Mouse (Mus musculus) midbrain, embryonic 13.5 days (tissue): ENCODE measurements around the gene Pde4d. TPM values are rescaled to one million over a fixed set of nuclear protein-coding genes. Genes with fewer than 3 reads are reported as not detected.
A peak's percentile ranks its signal among the peaks of the same experiment; 100 is the strongest.
"Not testable (repeated sequence)": the region's sequence is repeated elsewhere in the genome, so short reads cannot be mapped to it uniquely, and the experiment has no call there.

Experiments
- ATAC-seq: fragments of 200-750 bp; cut with Nextera tagmentation; 2 replicates; pipeline ENCODE4 v1.8.0; 2017; ENCODE audit warnings: mild to moderate bottlenecking, moderate TSS enrichment, moderate library complexity
- H3K27ac ChIP-seq: fragments of 300-500 bp; sonication (generic); 2 replicates; pipeline ENCODE4 v1.5.1; 2015; ENCODE audit warnings: inconsistent platforms, mild to moderate bottlenecking, moderate library complexity
- H3K27me3 ChIP-seq: fragments of 300-500 bp; sonication (generic); 2 replicates; pipeline ENCODE4 v1.6.1; 2015; ENCODE audit warnings: mild to moderate bottlenecking, inconsistent platforms
- H3K36me3 ChIP-seq: fragments of 300-500 bp; sonication (generic); 2 replicates; pipeline ENCODE4 v1.6.1; 2015; ENCODE audit warnings: mild to moderate bottlenecking, inconsistent platforms
- H3K4me1 ChIP-seq: fragments of 300-500 bp; sonication (generic); replicated peaks from 2 replicates; pipeline ENCODE4 v1.6.1; 2015; ENCODE audit warnings: inconsistent platforms
- H3K4me2 ChIP-seq: fragments of 300-500 bp; sonication (generic); replicated peaks from 2 replicates; pipeline ENCODE4 v1.6.1; 2015; ENCODE audit warnings: moderate library complexity, mild to moderate bottlenecking, inconsistent platforms
- H3K4me3 ChIP-seq: fragments of 300-500 bp; sonication (generic); replicated peaks from 2 replicates; pipeline ENCODE4 v1.5.1; 2015; ENCODE audit warnings: mild to moderate bottlenecking, inconsistent platforms
- H3K9ac ChIP-seq: fragments of 300-500 bp; sonication (generic); replicated peaks from 2 replicates; pipeline ENCODE4 v1.6.1; 2015; ENCODE audit warnings: mild to moderate bottlenecking, inconsistent platforms
- H3K9me3 ChIP-seq: fragments of 300-500 bp; sonication (generic); 2 replicates; pipeline ENCODE4 v1.6.1; 2016; ENCODE audit warnings: mild to moderate bottlenecking, inconsistent platforms
- WGBS: fragments of 180-500 bp; shearing (Covaris S2); methylation state at CpG from one replicate; pipeline ENCODE4 v1.1.7; 2015; 5-methylcytosine and 5-hydroxymethylcytosine counted together
- polyA plus RNA-seq: library from polyadenylated mRNA; unstranded; fragments of >200 nt; fragmentation: Nextera tagmentation; extraction: Ambion mirVana; gene quantifications from 2 replicates; pipeline ENCODE4 v1.2.1, GENCODE M21; 2015

Gene Pde4d
- polyA plus RNA-seq, 1 experiment from 2014 or later: 19.7 TPM

DNA sequence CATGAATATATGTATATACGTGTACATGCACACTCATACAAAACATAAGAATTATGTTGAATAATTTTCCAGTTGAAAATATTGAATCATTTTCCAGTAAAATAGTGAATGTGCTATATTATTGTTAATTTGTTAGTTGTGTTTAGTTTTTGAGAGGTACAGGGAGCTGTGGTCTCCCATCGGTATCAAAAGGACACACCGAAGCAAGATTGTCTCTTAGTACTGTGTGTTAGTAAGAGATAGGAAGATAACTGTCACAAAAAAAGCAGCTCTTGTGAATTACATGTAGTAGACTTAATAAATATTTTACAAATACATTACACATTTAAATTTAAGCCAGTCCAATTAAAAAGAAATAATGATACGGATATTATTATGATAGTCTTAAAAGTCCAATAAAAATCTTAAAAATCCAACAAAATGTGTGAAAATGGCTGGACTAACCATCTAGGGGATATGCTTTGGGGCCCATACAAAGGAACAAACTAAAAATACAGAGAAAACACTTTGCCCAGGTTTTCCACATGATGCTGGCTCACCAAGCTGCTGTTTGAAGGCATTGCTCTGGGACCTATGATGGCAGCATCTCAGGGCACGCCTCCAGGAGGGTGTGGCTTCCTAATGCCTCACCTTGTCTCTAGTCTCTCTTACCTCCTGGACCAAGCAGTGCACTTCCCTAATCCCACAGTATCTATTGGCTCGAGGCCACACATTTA is 1441.6 kb downstream of the Pde4d start:
- Histone ChIP-seq H3K9me3 (no peaks in the 10 kb centered on the region), H3K4me1 (no peaks in the 10 kb centered on the region), H3K36me3 (no peaks in the 10 kb centered on the region), H3K4me3 (no peak overlapping the region), H3K27ac (peak overlapping the region; percentile 9; the same call in 1 of the 2 replicates), H3K4me2 (no peak overlapping the region), H3K9ac (no peak overlapping the region), H3K27me3 (no peaks in the 10 kb centered on the region)
- peak; percentile 17; the same call in 1 of the 2 replicates for ATAC-seq
- 83% methylated on average over 6 of the region's 6 CpGs for WGBS

DNA sequence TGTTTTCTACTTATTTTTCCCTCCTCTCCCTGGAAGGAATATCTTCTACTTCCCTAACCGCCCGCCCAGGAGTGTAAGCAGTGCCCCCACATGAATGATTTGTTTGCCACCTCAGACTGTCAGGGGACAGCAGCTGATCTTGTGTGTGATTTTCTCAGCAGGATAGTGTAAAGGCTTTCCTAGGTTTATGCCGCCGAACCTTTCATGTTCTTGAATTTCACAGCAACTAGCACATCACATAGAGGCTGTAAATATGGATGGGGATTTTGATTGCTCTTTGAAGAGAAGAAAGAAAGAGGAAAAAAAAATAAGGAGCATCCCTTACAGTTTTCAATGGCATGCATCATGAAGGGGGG is 1442.1 kb downstream of the Pde4d start:
- no peak overlapping the region for H3K4me3 ChIP-seq
- H3K4me2 ChIP-seq: no peak overlapping the region
- peak overlapping the region; percentile 9; the same call in 1 of the 2 replicates for H3K27ac ChIP-seq
- peak; percentile 34; the same call in 1 of the 2 replicates for ATAC-seq
- H3K36me3 ChIP-seq: no peaks in the 10 kb centered on the region
- no peaks in the 10 kb centered on the region for H3K9me3 ChIP-seq
- H3K9ac ChIP-seq: no peak overlapping the region
- 77% methylated on average over 4 of the region's 4 CpGs for WGBS
- H3K4me1 ChIP-seq: no peaks in the 10 kb centered on the region
- H3K27me3 ChIP-seq: no peaks in the 10 kb centered on the region

DNA sequence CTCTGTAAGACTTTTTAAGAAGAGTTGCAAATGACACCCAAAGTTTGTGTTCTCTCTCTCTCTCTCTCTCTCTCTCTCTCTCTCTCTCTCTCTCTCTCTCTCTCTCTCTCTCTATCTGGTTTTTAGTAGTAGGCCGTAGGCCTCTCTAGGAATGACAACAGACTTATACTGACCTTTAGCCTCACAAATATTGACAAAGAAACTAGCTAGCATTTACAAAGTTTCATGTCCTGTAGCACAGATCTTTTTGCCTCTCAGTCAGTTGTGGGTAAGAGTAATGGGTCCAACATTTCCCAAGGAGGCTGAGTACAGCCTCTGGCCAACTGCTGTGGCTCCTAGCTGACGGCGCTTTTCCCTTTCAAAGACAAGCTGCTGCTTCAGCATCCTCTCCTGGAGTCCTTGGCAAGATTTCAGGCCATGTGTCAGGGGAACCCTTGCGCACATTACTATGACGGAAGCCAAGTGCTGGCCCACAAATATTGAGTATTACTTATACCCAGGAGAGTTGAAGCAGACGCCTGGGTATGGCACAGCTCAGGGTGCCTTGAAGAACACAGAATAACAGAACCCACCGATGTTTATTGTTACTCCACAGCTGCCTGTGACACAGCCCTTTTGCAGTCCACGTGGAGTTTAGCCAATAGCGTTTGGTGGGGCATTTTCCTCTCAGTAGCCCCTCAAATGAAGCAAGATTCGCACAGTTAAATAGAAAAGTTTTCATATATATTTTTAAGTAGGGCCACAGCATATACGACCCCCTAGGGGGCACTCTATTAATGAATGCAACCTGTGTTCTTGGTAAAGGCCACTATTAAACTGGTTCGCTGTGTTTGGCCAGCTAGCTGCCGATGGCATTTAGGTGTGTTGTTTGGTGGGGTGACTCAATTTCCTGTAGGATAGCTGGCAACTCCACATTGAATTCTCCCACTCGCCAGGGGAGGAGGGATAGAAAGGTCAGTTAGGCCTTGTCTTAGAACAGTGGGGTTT is 1450.0 kb downstream of the Pde4d start:
- no peak overlapping the region for H3K4me3 ChIP-seq
- peaks cover 22% of the 10 kb centered on the region for H3K4me1 ChIP-seq
- H3K36me3 ChIP-seq: no peaks in the 10 kb centered on the region
- 83% methylated on average over 14 of the region's 14 CpGs for WGBS
- H3K4me2 ChIP-seq: no peak overlapping the region
- H3K9me3 ChIP-seq: no peaks in the 10 kb centered on the region
- no peak overlapping the region for H3K9ac ChIP-seq
- no peak for ATAC-seq
- peaks cover 4% of the 10 kb centered on the region; the same call in 1 of the 2 replicates for H3K27me3 ChIP-seq
- H3K27ac ChIP-seq: no peak overlapping the region

DNA sequence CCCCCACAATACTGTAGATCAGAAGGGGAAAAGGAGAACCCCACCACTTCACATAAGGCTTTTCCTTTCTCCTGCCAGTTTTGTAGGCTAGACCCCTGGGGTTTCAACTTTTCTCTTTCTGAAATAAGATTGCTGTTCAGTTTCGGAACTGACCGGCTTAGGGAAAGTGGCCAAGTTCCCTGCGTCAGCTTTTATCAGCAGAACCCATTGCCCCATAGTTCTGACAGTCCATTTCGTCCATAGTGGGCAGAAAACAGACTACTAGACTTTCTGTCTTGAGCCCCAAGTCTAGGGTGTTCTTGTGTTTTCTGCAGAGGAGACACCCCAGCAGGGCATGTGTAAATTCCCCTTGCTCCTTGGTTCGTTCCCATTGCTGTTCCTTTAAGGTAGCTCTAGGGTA is 1452.1 kb downstream of the Pde4d start:
- peak overlapping the region; percentile 95 for H3K4me2 ChIP-seq
- no peaks in the 10 kb centered on the region for H3K36me3 ChIP-seq
- WGBS: 68% methylated on average over 5 of the region's 5 CpGs
- no peak for ATAC-seq
- H3K4me1 ChIP-seq: peaks cover 27% of the 10 kb centered on the region
- H3K27me3 ChIP-seq: peaks cover 4% of the 10 kb centered on the region; the same call in 1 of the 2 replicates
- H3K4me3 ChIP-seq: peak overlapping the region; percentile 76; the same call in 1 of the 2 replicates
- H3K27ac ChIP-seq: no peak overlapping the region
- no peak overlapping the region for H3K9ac ChIP-seq
- no peaks in the 10 kb centered on the region for H3K9me3 ChIP-seq

DNA sequence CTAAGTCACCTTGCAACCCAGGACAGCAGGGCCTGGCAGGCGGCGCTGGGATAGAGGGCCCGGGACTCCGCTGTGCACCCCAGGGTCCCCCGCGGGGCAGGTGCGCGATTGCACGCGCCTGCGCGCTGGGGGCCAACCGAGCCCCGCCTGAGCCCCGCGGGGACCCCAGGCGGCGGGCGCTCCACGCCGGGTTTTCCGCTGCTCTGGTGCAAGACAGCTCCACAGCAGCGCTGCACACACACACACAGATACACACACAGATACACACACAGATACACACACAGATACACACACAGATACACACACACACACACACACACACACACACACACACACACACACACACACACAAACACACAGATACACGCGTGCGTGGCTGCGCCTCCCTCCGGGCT is 1452.7 kb downstream of the Pde4d start:
- Histone ChIP-seq H3K4me2 (peak overlapping the region; percentile 95), H3K4me3 (peak overlapping the region; percentile 76), H3K4me1 (peaks cover 27% of the 10 kb centered on the region), H3K9ac (peak overlapping the region; percentile 87), H3K27ac (peak overlapping the region; percentile 73)
- under 1% methylated on average over 28 of the region's 28 CpGs for WGBS
- not testable (repeated sequence) for H3K27me3 ChIP-seq, H3K9me3 ChIP-seq, H3K36me3 ChIP-seq
- peak; percentile 82 for ATAC-seq

DNA sequence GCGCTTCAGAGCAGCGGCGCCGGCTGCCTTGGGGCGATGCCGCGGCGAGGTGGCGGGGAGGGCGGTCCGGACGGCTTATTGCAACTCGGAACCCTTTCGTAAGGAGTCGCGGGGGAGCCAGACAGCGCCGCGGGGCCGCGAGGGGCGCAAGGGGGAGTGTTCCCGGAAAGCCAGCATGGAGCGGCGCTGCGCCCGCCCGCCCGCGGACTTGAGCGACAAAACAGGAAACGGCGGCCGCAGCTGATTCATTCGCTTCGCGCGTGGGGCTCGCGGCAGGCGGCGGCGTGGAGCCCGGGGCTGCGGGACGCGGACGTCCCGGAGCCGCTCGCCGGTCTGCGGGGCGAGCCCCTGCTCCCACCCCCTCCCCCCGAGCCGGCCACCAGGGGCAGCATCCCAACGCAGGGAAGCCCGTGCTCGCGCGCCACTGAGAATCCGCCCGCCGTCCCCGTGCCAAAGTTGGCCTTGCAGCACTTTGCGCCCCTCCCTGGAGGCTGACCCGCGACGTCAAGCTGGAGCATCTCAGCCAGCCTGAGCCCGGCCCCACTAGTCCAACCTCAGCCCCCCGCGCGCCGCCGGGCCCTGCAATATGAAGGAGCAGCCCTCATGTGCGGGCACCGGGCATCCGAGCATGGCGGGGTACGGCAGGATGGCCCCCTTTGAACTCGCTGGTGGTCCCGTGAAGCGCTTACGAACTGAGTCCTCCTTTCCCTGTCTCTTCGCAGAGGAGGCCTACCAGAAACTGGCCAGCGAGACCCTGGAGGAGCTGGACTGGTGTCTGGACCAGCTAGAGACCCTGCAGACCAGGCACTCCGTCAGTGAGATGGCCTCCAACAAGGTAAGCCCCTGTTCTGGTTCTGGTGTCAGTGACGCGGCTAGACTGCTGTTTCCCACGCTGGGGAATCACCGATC is 1453.4 kb downstream of the Pde4d start:
- peak overlapping the region; percentile 95 for H3K4me2 ChIP-seq
- WGBS: 1% methylated on average over 68 of the region's 91 CpGs
- H3K9me3 ChIP-seq: no peaks in the 10 kb centered on the region
- H3K27ac ChIP-seq: peak overlapping the region; percentile 73
- H3K4me1 ChIP-seq: peaks cover 27% of the 10 kb centered on the region
- peak; percentile 88 for ATAC-seq
- peak overlapping the region; percentile 76 for H3K4me3 ChIP-seq
- H3K36me3 ChIP-seq: no peaks in the 10 kb centered on the region
- peaks cover 4% of the 10 kb centered on the region; the same call in 1 of the 2 replicates for H3K27me3 ChIP-seq
- H3K9ac ChIP-seq: peak overlapping the region; percentile 87

DNA sequence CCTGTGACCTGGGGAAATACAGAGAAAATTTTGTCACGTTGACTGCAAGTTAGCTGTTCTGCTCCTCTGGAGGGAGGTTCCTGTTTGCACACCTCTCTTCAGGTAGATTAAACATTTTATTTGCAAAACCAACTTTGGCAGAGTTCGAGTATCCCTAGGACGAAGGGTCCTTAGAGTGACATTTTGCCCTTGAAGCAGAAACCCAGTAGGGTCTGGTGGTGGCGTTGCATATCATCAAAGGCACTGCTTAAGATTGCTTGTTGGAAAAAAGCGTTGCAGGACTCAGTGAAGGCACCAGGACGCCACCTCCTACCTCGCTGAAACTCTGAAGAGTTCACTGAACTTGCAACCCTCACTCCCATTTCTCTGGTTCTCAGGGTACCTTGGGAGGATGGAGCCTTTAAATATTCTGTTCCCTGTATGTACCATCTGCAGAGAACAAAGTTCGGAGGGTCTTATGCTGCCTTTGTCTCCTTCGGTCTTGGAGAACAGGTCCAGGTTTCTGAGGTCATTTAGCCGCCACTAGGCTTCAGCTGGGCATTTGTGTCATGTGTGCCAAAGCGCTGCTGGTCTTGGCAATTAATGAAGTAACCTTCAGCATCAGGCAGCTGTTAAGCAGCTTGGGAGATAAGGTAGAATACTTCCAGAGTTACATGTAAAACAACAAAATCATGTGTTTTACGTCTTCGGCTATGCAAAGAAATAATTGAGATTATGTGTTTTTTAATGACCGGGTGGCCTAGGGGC is 1454.2 kb downstream of the Pde4d start:
- H3K9me3 ChIP-seq: no peaks in the 10 kb centered on the region
- WGBS: 44% methylated on average over 14 of the region's 14 CpGs
- H3K4me1 ChIP-seq: peaks cover 27% of the 10 kb centered on the region
- H3K4me3 ChIP-seq: peak overlapping the region; percentile 76
- no peaks in the 10 kb centered on the region for H3K36me3 ChIP-seq
- H3K9ac ChIP-seq: peak overlapping the region; percentile 87
- H3K4me2 ChIP-seq: peak overlapping the region; percentile 95
- no peak overlapping the region for H3K27ac ChIP-seq
- peaks cover 4% of the 10 kb centered on the region; the same call in 1 of the 2 replicates for H3K27me3 ChIP-seq
- ATAC-seq: no peak

DNA sequence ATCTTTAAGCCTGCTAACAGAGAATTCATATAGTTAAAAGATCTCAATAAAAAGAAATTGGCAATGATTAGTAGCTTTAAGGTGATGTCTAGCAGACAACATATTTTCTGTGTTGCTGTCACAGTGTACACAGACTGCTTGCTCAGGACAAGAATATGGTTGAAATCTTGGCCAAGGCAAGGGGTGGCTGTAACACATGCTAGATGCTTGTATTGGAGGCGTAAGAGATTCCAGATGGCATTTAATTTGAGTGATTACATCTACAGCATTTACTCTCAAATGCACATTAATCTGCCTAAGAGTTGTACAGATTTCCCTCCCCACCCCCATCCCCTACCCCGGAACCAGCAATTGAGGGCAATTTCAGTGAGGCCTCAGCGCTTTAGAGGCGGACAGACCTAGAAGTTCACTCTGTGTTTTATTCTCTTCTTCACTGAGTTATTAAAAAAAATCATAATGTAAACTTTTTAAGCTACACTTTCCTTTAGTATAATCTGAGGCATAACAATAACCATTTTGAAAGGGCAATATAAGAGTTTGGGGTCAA is 1456.7 kb downstream of the Pde4d start:
- Histone ChIP-seq H3K27me3 (peaks cover 4% of the 10 kb centered on the region; the same call in 1 of the 2 replicates), H3K36me3 (no peaks in the 10 kb centered on the region), H3K4me2 (no peak overlapping the region), H3K27ac (no peak overlapping the region), H3K9ac (no peak overlapping the region), H3K4me3 (no peak overlapping the region), H3K4me1 (peaks cover 37% of the 10 kb centered on the region), H3K9me3 (no peaks in the 10 kb centered on the region)
- 92% methylated on average over 4 of the region's 4 CpGs for WGBS
- ATAC-seq: no peak

DNA sequence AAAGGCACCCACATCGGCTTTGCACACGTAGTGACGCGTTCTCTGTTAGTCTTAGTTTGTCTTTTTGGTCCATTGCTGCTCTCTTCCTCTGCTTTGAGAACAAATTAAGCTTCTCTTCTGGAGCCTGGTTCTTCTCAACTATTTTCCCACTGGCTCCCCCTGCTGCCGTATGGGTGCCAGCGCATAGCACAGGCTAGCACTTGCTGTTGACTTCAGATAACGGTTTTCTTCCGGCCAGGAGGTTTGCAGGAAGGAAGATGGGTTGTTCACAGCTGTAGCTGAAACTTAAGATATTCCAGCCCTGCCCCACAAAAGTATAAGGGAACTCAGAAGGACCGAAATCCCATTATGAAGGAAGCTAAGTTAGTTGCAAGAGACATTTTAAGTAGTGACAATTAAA is 1457.9 kb downstream of the Pde4d start:
- no peak for ATAC-seq
- Histone ChIP-seq H3K4me3 (no peak overlapping the region), H3K36me3 (no peaks in the 10 kb centered on the region), H3K4me2 (no peak overlapping the region), H3K27me3 (peaks cover 4% of the 10 kb centered on the region; the same call in 1 of the 2 replicates), H3K9ac (no peak overlapping the region), H3K27ac (no peak overlapping the region), H3K4me1 (peaks cover 42% of the 10 kb centered on the region), H3K9me3 (no peaks in the 10 kb centered on the region)
- WGBS: 31% methylated on average over 9 of the region's 9 CpGs

DNA sequence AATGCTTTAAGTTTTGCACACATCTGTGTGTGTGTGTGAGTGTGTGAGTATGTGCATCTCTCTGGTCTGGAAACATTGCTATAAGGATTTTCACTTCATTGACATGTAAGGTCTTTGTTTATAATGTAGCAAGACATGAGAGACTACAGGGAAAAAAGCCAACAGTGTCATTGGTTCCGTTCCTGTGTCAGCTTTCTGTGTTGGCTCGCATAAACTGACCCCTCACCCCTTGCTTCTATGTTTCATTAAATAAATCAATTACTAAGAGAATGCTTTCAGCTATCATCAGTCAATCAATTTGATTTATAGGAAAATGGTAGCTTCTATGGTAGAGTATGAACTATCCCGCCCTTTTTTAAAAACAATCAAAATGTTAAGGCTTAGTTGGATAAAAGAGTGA is 1458.6 kb downstream of the Pde4d start:
- H3K9ac ChIP-seq: no peak overlapping the region
- H3K4me2 ChIP-seq: no peak overlapping the region
- no peak for ATAC-seq
- no peak overlapping the region for H3K27ac ChIP-seq
- peaks cover 42% of the 10 kb centered on the region for H3K4me1 ChIP-seq
- 90% methylated on average over 3 of the region's 3 CpGs for WGBS
- H3K27me3 ChIP-seq: peaks cover 4% of the 10 kb centered on the region; the same call in 1 of the 2 replicates
- no peaks in the 10 kb centered on the region for H3K36me3 ChIP-seq
- no peaks in the 10 kb centered on the region for H3K9me3 ChIP-seq
- no peak overlapping the region for H3K4me3 ChIP-seq
